Mouse (Mus musculus) limb, embryonic 14.5 days (tissue): Measurements from ENCODE around the gene Trpm3. TPM values are rescaled to one million over a fixed set of nuclear protein-coding genes. Genes with fewer than 3 reads are reported as not detected.

Experiments
- ATAC-seq: fragments of 200-750 bp; cut with Nextera tagmentation; 2 replicates; pipeline ENCODE4 v1.8.0; 2017; ENCODE audit warnings: low read depth, moderate number of reproducible peaks, moderate TSS enrichment; ENCODE audit not compliant: low FRiP score
- DNase-seq: peaks from one replicate; pipeline ENCODE4 v3.0.0-alpha.2; 2015; ENCODE audit warnings: low spot score
- H3K27ac ChIP-seq: fragments of 300-500 bp; sonication (generic); replicated peaks from 2 replicates; pipeline ENCODE4 v1.5.1; 2014; ENCODE audit warnings: low read depth, mild to moderate bottlenecking, low read length, moderate library complexity, mixed read lengths
- H3K27me3 ChIP-seq: fragments of 300-500 bp; sonication (generic); 2 replicates; pipeline ENCODE4 v1.6.1; 2014; ENCODE audit warnings: low read length, mixed read lengths; ENCODE audit not compliant: control insufficient read depth, insufficient read depth
- H3K36me3 ChIP-seq: fragments of 300-500 bp; sonication (generic); 2 replicates; pipeline ENCODE4 v1.6.1; 2014; ENCODE audit warnings: mild to moderate bottlenecking, low read length, moderate library complexity, mixed read lengths; ENCODE audit not compliant: control insufficient read depth, insufficient read depth
- H3K4me1 ChIP-seq: fragments of 300-500 bp; sonication (generic); 2 replicates; pipeline ENCODE4 v1.6.1; 2014; ENCODE audit warnings: antibody characterized with exemption, low read length, mixed read lengths; ENCODE audit not compliant: control insufficient read depth, insufficient read depth
- H3K4me2 ChIP-seq: fragments of 300-500 bp; sonication (generic); replicated peaks from 2 replicates; pipeline ENCODE4 v1.6.1; 2014; ENCODE audit warnings: low read depth, mild to moderate bottlenecking, low read length, moderate library complexity; ENCODE audit not compliant: severe bottlenecking
- H3K4me3 ChIP-seq: fragments of 300-500 bp; sonication (generic); replicated peaks from 2 replicates; pipeline ENCODE4 v1.5.1; 2014; ENCODE audit warnings: low read length
- H3K9ac ChIP-seq: fragments of 300-500 bp; sonication (generic); 2 replicates; pipeline ENCODE4 v1.6.1; 2014; ENCODE audit warnings: mild to moderate bottlenecking, low read depth, low read length, moderate library complexity; ENCODE audit not compliant: severe bottlenecking
- H3K9me3 ChIP-seq: fragments of 300-500 bp; sonication (generic); 2 replicates; pipeline ENCODE4 v1.6.1; 2016; ENCODE audit warnings: low read length; ENCODE audit not compliant: control insufficient read depth
- POLR2A ChIP-seq: fragments of 200-500 bp; IDR thresholded peaks from 2 replicates; pipeline ENCODE4 v1.8.0; 2012; ENCODE audit warnings: inconsistent platforms, mild to moderate bottlenecking, moderate library complexity, borderline replicate concordance; ENCODE audit not compliant: insufficient read depth, insufficient read length; ENCODE audit errors: extremely low read depth
- WGBS: fragments of 180-500 bp; shearing (Covaris S2); extraction: QIAGEN DNeasy Blood & Tissue Kit; methylation state at CpG from one replicate; pipeline ENCODE4 v1.1.7; 2014; 5-methylcytosine and 5-hydroxymethylcytosine counted together
- polyA plus RNA-seq, 2 experiments: library from polyadenylated mRNA; depleted of rRNA in 1 of 2; stranded (reverse) in 1 of 2; unstranded in 1 of 2; fragments of >200 nt; fragmentation: Nextera tagmentation in 1 of 2; extraction: Ambion mirVana in 1 of 2; gene quantifications; 2 replicates each; pipeline versions ENCODE4 v1.2.1 to v1.2.3; 2012 to 2014

Gene Trpm3
- polyA plus RNA-seq, 2 experiments: 3.7 to 4.1 TPM

GRCm38 (mm10) chr19:22939836-22940235, 801.0 kb downstream of the Trpm3 start:
- Histone ChIP-seq H3K9ac (no peak overlapping the region), H3K4me1 (peaks cover 5% of the 10 kb centered on the region; the same call in 1 of the 2 replicates), H3K9me3 (no peaks in the 10 kb centered on the region), H3K27ac (no peak overlapping the region), H3K27me3 (no peaks in the 10 kb centered on the region), H3K4me2 (no peak overlapping the region), H3K36me3 (no peaks in the 10 kb centered on the region), H3K4me3 (no peak overlapping the region)
- DNase-seq (no peak), ATAC-seq (no peak)
- WGBS: 68% methylated on average over 5 of the region's 5 CpGs
- no peak for TF ChIP-seq POLR2A

GRCm38 (mm10) chr19:22940487-22940886, 801.6 kb downstream of the Trpm3 start:
- H3K9ac ChIP-seq: no peak overlapping the region
- DNase-seq (peak; percentile 33), ATAC-seq (no peak)
- H3K4me3 ChIP-seq: no peak overlapping the region
- no peak overlapping the region for H3K4me2 ChIP-seq
- 56% methylated on average over 5 of the region's 5 CpGs for WGBS
- no peak overlapping the region for H3K27ac ChIP-seq
- H3K36me3 ChIP-seq: no peaks in the 10 kb centered on the region
- H3K27me3 ChIP-seq: no peaks in the 10 kb centered on the region
- H3K9me3 ChIP-seq: no peaks in the 10 kb centered on the region
- TF ChIP-seq POLR2A: no peak
- peaks cover 5% of the 10 kb centered on the region; the same call in 1 of the 2 replicates for H3K4me1 ChIP-seq

GRCm38 (mm10) chr19:22940956-22941355, 802.1 kb downstream of the Trpm3 start:
- no peak overlapping the region for H3K27ac ChIP-seq
- DNase-seq: no peak
- H3K4me1 ChIP-seq: peaks cover 5% of the 10 kb centered on the region; the same call in 1 of the 2 replicates
- H3K27me3 ChIP-seq: no peaks in the 10 kb centered on the region
- H3K36me3 ChIP-seq: no peaks in the 10 kb centered on the region
- WGBS: 92% methylated on average over 9 of the region's 9 CpGs
- no peak overlapping the region for H3K4me2 ChIP-seq
- H3K9me3 ChIP-seq: no peaks in the 10 kb centered on the region
- no peak for TF ChIP-seq POLR2A
- H3K9ac ChIP-seq: no peak overlapping the region
- no peak for ATAC-seq
- H3K4me3 ChIP-seq: no peak overlapping the region

- Histone ChIP-seq H3K9ac (no peak overlapping the region), H3K27me3 (no peaks in the 10 kb centered on the region), H3K4me2 (no peak overlapping the region), H3K36me3 (no peaks in the 10 kb centered on the region), H3K4me1 (no peaks in the 10 kb centered on the region), H3K4me3 (no peak overlapping the region), H3K9me3 (no peaks in the 10 kb centered on the region), H3K27ac (no peak overlapping the region)
- DNase-seq: no peak
- TF ChIP-seq POLR2A: no peak
- WGBS: 95% methylated on average over 3 of the region's 3 CpGs
- ATAC-seq: no peak
Observed at GRCm38 (mm10) chr19:22952480-22952879, 813.6 kb downstream of the Trpm3 start.

- ATAC-seq (no peak), DNase-seq (no peak)
- no peaks in the 10 kb centered on the region for H3K36me3 ChIP-seq
- H3K9me3 ChIP-seq: no peaks in the 10 kb centered on the region
- H3K4me2 ChIP-seq: no peak overlapping the region
- no peaks in the 10 kb centered on the region for H3K4me1 ChIP-seq
- WGBS: 77% methylated on average over 4 of the region's 4 CpGs
- H3K27me3 ChIP-seq: no peaks in the 10 kb centered on the region
- H3K27ac ChIP-seq: no peak overlapping the region
- H3K4me3 ChIP-seq: no peak overlapping the region
- H3K9ac ChIP-seq: no peak overlapping the region
- TF ChIP-seq POLR2A: no peak
Observed at GRCm38 (mm10) chr19:22953191-22953590, 814.3 kb downstream of the Trpm3 start.

GRCm38 (mm10) chr19:22958414-22958813, 819.6 kb downstream of the Trpm3 start:
- WGBS: 82% methylated on average over 4 of the region's 4 CpGs
- TF ChIP-seq POLR2A: no peak

More at GRCm38 (mm10) chr19:22958414-22958813, 819.6 kb downstream of the Trpm3 start:
- DNase-seq (no peak), ATAC-seq (no peak)
- Histone ChIP-seq H3K4me1 (no peaks in the 10 kb centered on the region), H3K27ac (no peak overlapping the region), H3K9ac (no peak overlapping the region), H3K9me3 (no peaks in the 10 kb centered on the region), H3K27me3 (no peaks in the 10 kb centered on the region), H3K4me2 (no peak overlapping the region), H3K36me3 (no peaks in the 10 kb centered on the region), H3K4me3 (no peak overlapping the region)
